Mouse (Mus musculus) frontal cortex, postnatal 14 days (tissue): Measurements from ENCODE around the gene Igfl3.

Source experiments
- DNase-seq, 2 experiments: peaks; one replicate each; pipeline ENCODE4 v3.0.0; 2022; ENCODE audit warnings: low spot score in 2 of 2

The Igfl3 gene

DNA sequence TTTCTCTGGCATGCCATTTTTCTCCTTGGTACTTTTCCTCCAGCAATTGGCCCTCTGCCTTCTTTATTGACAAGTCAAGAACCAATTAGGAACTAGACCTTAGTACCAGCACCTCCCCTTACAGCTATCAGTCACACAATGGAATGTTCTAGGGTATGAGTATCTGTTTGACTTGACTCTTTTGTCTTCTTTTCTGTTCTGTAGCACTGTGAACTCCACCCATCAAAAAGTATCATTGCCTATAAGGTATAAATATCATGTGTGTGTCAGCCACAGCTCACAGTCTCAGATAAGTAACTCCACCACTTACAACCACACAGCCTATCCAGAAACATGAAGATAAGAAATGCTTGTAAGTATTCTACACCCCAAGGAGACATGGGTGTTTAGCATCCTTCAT is at the start of gene Igfl3:
Gene Igfl3 (plus strand): TSS at position 301 of the 400 bp plus-strand sequence.
- no peak for DNase-seq

DNA sequence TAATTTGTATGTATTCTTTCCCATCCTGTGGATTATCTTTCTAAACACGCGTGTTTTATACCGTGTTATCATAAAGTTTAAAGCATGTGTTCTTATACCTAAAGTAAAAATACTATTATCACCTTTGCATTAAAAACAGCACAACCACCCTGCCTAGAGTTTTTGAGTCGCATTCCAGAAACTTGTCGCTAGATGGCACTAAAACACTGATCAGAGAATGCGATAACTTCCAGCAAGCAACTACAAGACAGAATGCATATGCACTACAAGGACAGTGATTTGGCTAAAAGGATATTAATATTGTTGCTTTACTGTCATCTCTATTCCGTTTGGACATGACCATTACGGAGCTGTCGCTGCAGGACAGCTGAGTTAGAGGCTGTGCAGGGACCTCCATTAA is 34.6 kb downstream of the Igfl3 start:
- DNase-seq, result peak in 1 of 2 experiments; percentile 3

DNA sequence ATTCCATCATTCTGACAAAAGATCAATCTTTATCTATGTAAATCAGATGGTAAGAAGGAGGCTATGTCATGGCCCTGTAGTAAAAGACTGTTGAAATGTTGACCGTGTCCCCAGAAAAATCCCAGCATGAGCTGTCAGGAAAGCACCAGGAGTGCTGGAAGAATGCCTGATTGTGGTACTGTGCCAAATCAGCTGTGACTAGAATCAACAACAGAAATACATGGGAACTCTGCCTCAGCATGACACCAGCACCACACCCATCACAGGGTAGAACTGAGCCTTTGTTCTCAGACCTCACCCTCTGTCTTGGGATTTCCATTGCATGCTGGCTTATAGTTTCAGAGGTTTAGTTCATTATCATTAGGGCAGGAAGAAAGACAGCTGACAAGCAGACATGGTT is 38.4 kb downstream of the Igfl3 start:
- DNase-seq, result no peak
